Mouse (Mus musculus): ENCODE results near the gene Loxl3. TPM values are rescaled to one million over a fixed set of nuclear protein-coding genes. Genes with fewer than 3 reads are reported as not detected.
A peak's percentile ranks its signal among the peaks of the same experiment; 100 is the strongest.

The Loxl3 gene
- polyA plus RNA-seq, 1 experiment from 2014 or later: 13.4 TPM

- Histone ChIP-seq H3K4me1 (replicated peaks; ENCODE audit: insufficient read depth, low read length) (no peaks in the 10 kb centered on the region; the same call in none of the 2 replicates), H3K4me3 (replicated peaks; ENCODE audit: low read depth, low read length) (no peak overlapping the region), H3K9me3 (replicated peaks; ENCODE audit: low read length) (no peaks in the 10 kb centered on the region), H3K36me3 (ENCODE audit: insufficient read depth, low read length) (no peaks in the 10 kb centered on the region), H3K27ac (no peak overlapping the region), H3K9ac (ENCODE audit: low read depth, low read length) (no peak overlapping the region), H3K27me3 (ENCODE audit: insufficient read depth, low read length) (no peaks in the 10 kb centered on the region), H3K4me2 (ENCODE audit: low read length) (no peak overlapping the region)
- DNase-seq (ENCODE audit: low spot score) (no peak), ATAC-seq (replicated peaks; ENCODE audit: low FRiP score, low read depth) (no peak)
- 80% methylated on average over 5 of the region's 5 CpGs for WGBS
- no peak for TF ChIP-seq CTCF (IDR thresholded peaks at IDR 0.05; ENCODE audit: low read depth)
These were observed 6.6 kb downstream of the Loxl3 start for GRCm38 (mm10) chr6:83040601-83041000.

- TF ChIP-seq CTCF (IDR thresholded peaks at IDR 0.05; ENCODE audit: low read depth): no peak
- ATAC-seq (replicated peaks; ENCODE audit: low FRiP score, low read depth) (no peak), DNase-seq (ENCODE audit: low spot score) (no peak)
- Histone ChIP-seq H3K36me3 (ENCODE audit: insufficient read depth, low read length) (no peaks in the 10 kb centered on the region), H3K4me1 (replicated peaks; ENCODE audit: insufficient read depth, low read length) (no peaks in the 10 kb centered on the region; the same call in none of the 2 replicates), H3K4me2 (ENCODE audit: low read length) (no peak overlapping the region), H3K27ac (no peak overlapping the region), H3K9me3 (replicated peaks; ENCODE audit: low read length) (no peaks in the 10 kb centered on the region), H3K9ac (ENCODE audit: low read depth, low read length) (no peak overlapping the region), H3K4me3 (replicated peaks; ENCODE audit: low read depth, low read length) (no peak overlapping the region), H3K27me3 (ENCODE audit: insufficient read depth, low read length) (no peaks in the 10 kb centered on the region)
- 69% methylated on average over 6 of the region's 6 CpGs for WGBS
These were observed 9.6 kb downstream of the Loxl3 start for GRCm38 (mm10) chr6:83043561-83043960.

GRCm38 (mm10) chr6:83043993-83044392, 10.0 kb downstream of the Loxl3 start:
- H3K4me1 ChIP-seq (replicated peaks; ENCODE audit: insufficient read depth, low read length): no peaks in the 10 kb centered on the region
- H3K27ac ChIP-seq: no peak overlapping the region
- no peak for DNase-seq (ENCODE audit: low spot score)
- WGBS: 96% methylated on average over 5 of the region's 5 CpGs
- TF ChIP-seq CTCF (IDR thresholded peaks at IDR 0.05; ENCODE audit: low read depth): no peak
- no peaks in the 10 kb centered on the region for H3K9me3 ChIP-seq (replicated peaks; ENCODE audit: low read length)
- no peaks in the 10 kb centered on the region for H3K36me3 ChIP-seq (ENCODE audit: insufficient read depth, low read length)
- no peak overlapping the region for H3K9ac ChIP-seq (ENCODE audit: low read depth, low read length)
- H3K4me3 ChIP-seq (replicated peaks; ENCODE audit: low read depth, low read length): no peak overlapping the region
- H3K27me3 ChIP-seq (ENCODE audit: insufficient read depth, low read length): no peaks in the 10 kb centered on the region
- no peak overlapping the region for H3K4me2 ChIP-seq (ENCODE audit: low read length)
- no peak for ATAC-seq (replicated peaks; ENCODE audit: low FRiP score, low read depth)

GRCm38 (mm10) chr6:83044742-83045141, 10.8 kb downstream of the Loxl3 start:
- WGBS: 75% methylated on average over 9 of the region's 9 CpGs
- Histone ChIP-seq H3K4me1 (replicated peaks; ENCODE audit: insufficient read depth, low read length) (no peaks in the 10 kb centered on the region), H3K9me3 (replicated peaks; ENCODE audit: low read length) (no peaks in the 10 kb centered on the region), H3K4me3 (replicated peaks; ENCODE audit: low read depth, low read length) (no peak overlapping the region), H3K9ac (ENCODE audit: low read depth, low read length) (no peak overlapping the region), H3K4me2 (ENCODE audit: low read length) (no peak overlapping the region), H3K27me3 (ENCODE audit: insufficient read depth, low read length) (no peaks in the 10 kb centered on the region), H3K27ac (peak overlapping the region; percentile 16; the same call in 1 of the 2 replicates), H3K36me3 (ENCODE audit: insufficient read depth, low read length) (no peaks in the 10 kb centered on the region)
- DNase-seq (ENCODE audit: low spot score) (no peak), ATAC-seq (replicated peaks; ENCODE audit: low FRiP score, low read depth) (no peak)
- TF ChIP-seq CTCF (IDR thresholded peaks at IDR 0.05; ENCODE audit: low read depth): no peak

GRCm38 (mm10) chr6:83049367-83049766, 15.4 kb downstream of the Loxl3 start:
- DNase-seq (ENCODE audit: low spot score) (no peak), ATAC-seq (replicated peaks; ENCODE audit: low FRiP score, low read depth) (no peak)
- peaks cover 10% of the 10 kb centered on the region for H3K4me1 ChIP-seq (replicated peaks; ENCODE audit: insufficient read depth, low read length)
- no peak overlapping the region for H3K27ac ChIP-seq
- H3K27me3 ChIP-seq (ENCODE audit: insufficient read depth, low read length): no peaks in the 10 kb centered on the region
- H3K36me3 ChIP-seq (ENCODE audit: insufficient read depth, low read length): no peaks in the 10 kb centered on the region
- no peak overlapping the region for H3K9ac ChIP-seq (ENCODE audit: low read depth, low read length)
- WGBS: 68% methylated on average over 10 of the region's 10 CpGs
- H3K9me3 ChIP-seq (replicated peaks; ENCODE audit: low read length): no peaks in the 10 kb centered on the region
- no peak overlapping the region for H3K4me2 ChIP-seq (ENCODE audit: low read length)
- no peak overlapping the region for H3K4me3 ChIP-seq (replicated peaks; ENCODE audit: low read depth, low read length)
- no peak for TF ChIP-seq CTCF (IDR thresholded peaks at IDR 0.05; ENCODE audit: low read depth)

- Histone ChIP-seq H3K4me3 (replicated peaks; ENCODE audit: low read depth, low read length) (peak overlapping the region; percentile 85), H3K36me3 (ENCODE audit: insufficient read depth, low read length) (peaks cover 10% of the 10 kb centered on the region; the same call in 1 of the 2 replicates), H3K9ac (ENCODE audit: low read depth, low read length) (peak overlapping the region; percentile 93), H3K27ac (peak overlapping the region; percentile 93), H3K9me3 (replicated peaks; ENCODE audit: low read length) (no peaks in the 10 kb centered on the region), H3K27me3 (ENCODE audit: insufficient read depth, low read length) (no peaks in the 10 kb centered on the region), H3K4me1 (replicated peaks; ENCODE audit: insufficient read depth, low read length) (peaks cover 20% of the 10 kb centered on the region), H3K4me2 (ENCODE audit: low read length) (peak overlapping the region; percentile 88)
- WGBS: 1% methylated on average over 26 of the region's 26 CpGs
- DNase-seq (ENCODE audit: low spot score) (peak; percentile 85), ATAC-seq (replicated peaks; ENCODE audit: low FRiP score, low read depth) (no peak)
- no peak for TF ChIP-seq CTCF (IDR thresholded peaks at IDR 0.05; ENCODE audit: low read depth)
These were observed 19.4 kb downstream of the Loxl3 start for GRCm38 (mm10) chr6:83053136-83053960.

Data from kidney, postnatal 0 days (tissue).